Mouse (Mus musculus) liver, adult 2 months (tissue): ENCODE measurements around the gene Tmem145. TPM values are rescaled to one million over a fixed set of nuclear protein-coding genes. Genes with fewer than 3 reads are reported as not detected.

Source experiments
- DNase-seq: peaks from one replicate; pipeline ENCODE4 v3.0.0-alpha.2; 2011; ENCODE audit warnings: low read depth, low spot score; ENCODE audit errors: extremely low read depth
- H3K27ac ChIP-seq: fragments of 200-500 bp; replicated peaks from 2 replicates; pipeline ENCODE4 v1.5.1; 2012; ENCODE audit warnings: low read depth, mild to moderate bottlenecking, control low read depth, inconsistent platforms, low read length; ENCODE audit not compliant: insufficient read depth
- H3K27me3 ChIP-seq: fragments of 200-500 bp; 2 replicates; pipeline ENCODE4 v1.6.1; 2012; ENCODE audit warnings: mild to moderate bottlenecking, moderate library complexity, low read length, inconsistent platforms; ENCODE audit not compliant: control insufficient read depth, insufficient read depth
- H3K36me3 ChIP-seq: fragments of 200-500 bp; 2 replicates; pipeline ENCODE4 v1.6.1; 2012; ENCODE audit warnings: low read length, inconsistent platforms; ENCODE audit not compliant: control insufficient read depth, insufficient read depth
- H3K4me1 ChIP-seq: fragments of 200-500 bp; 2 replicates; pipeline ENCODE4 v1.6.1; 2011; ENCODE audit warnings: low read length; ENCODE audit not compliant: control insufficient read depth, insufficient read depth
- H3K4me3 ChIP-seq: fragments of 200-500 bp; 2 replicates; pipeline ENCODE4 v1.5.1; 2011; ENCODE audit warnings: low read depth, mild to moderate bottlenecking, control low read depth, low read length, moderate library complexity; ENCODE audit not compliant: insufficient read depth
- H3K79me2 ChIP-seq: fragments of 200-500 bp; 2 replicates; pipeline ENCODE4 v1.6.1; 2012; ENCODE audit warnings: inconsistent platforms, mild to moderate bottlenecking, low read length, moderate library complexity; ENCODE audit not compliant: control insufficient read depth, insufficient read depth
- H3K9ac ChIP-seq: fragments of 200-500 bp; 2 replicates; pipeline ENCODE4 v1.6.1; 2012; ENCODE audit warnings: low read depth, mild to moderate bottlenecking, control low read depth, inconsistent platforms, low read length
- CTCF ChIP-seq: fragments of 200-500 bp; IDR thresholded peaks from 2 replicates; pipeline ENCODE4 v1.5.1; 2011; ENCODE audit warnings: low read depth, low read length, control low read depth
- POLR2A ChIP-seq: fragments of 200-500 bp; IDR thresholded peaks from 2 replicates; pipeline ENCODE4 v1.6.1; 2011; ENCODE audit warnings: low read length, control low read depth; ENCODE audit not compliant: insufficient read depth; ENCODE audit errors: extremely low read depth
- WGBS: fragments of 180-500 bp; shearing (Covaris S2); methylation state at CpG from one replicate; pipeline ENCODE4 v1.1.7; 2018; 5-methylcytosine and 5-hydroxymethylcytosine counted together
- polyA plus RNA-seq: library from polyadenylated mRNA; depleted of rRNA; stranded (reverse); fragments of >200 nt; gene quantifications from 2 replicates; pipeline ENCODE4 v1.2.3, GENCODE M21; 2012
- total RNA-seq: library from RNA; depleted of rRNA; stranded (reverse); fragments of >200 nt; gene quantifications from 2 replicates; pipeline ENCODE4 v1.2.3, GENCODE M21; 2014

Gene Tmem145
- total and polyA plus RNA-seq, 2 experiments, result not detected

DNA sequence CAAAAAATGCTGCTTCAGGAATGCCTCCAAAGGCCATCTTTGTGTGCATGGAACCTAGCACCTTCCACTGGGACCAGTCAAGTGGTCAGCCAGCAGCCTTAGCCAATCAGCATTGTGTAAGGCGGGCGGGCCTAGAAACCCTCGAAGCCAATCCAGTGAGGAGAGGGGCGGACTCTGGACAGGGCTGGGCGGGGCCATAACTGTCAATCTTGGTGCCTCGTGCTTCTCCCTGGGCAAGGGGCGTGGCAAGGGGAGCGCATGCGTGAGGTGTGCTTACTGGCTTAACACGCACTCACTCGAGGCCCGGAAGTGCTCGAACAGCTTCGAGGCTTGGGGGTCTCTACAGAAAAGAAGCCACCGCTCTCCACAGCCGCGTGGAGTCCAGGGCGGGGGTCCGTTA lies 4.8 kb upstream of the Tmem145 start, which contains the start of gene Prr19:
Gene Prr19, plus strand, starts transcription at position 349 of the 400 bp plus-strand sequence.
- peaks cover 2% of the 10 kb centered on the region; the same call in 1 of the 2 replicates for H3K27me3 ChIP-seq
- WGBS, result 72% methylated on average over 19 of the region's 19 CpGs
- no peak within 1 kb of the TSS for H3K4me3 ChIP-seq
- H3K4me1 ChIP-seq, result peaks cover 3% of the 10 kb centered on the region
- TF ChIP-seq POLR2A (no peak), CTCF (no peak)
- no peaks in the 10 kb centered on the region for H3K36me3 ChIP-seq
- H3K79me2 ChIP-seq, result no peaks in the 10 kb centered on the region
- H3K27ac ChIP-seq, result no peak within 1 kb of the TSS
- H3K9ac ChIP-seq, result no peak within 1 kb of the TSS
- DNase-seq, result no peak

- WGBS, result 69% methylated on average over 9 of the region's 9 CpGs
- no peaks in the 10 kb centered on the region; the same call in 1 of the 2 replicates for H3K4me1 ChIP-seq
- DNase-seq, result no peak
- no peak for TF ChIP-seq CTCF
- no peak for TF ChIP-seq POLR2A
- no peaks in the 10 kb centered on the region for H3K36me3 ChIP-seq
- H3K4me3 ChIP-seq, result no peak overlapping the region
- H3K27ac ChIP-seq, result no peak overlapping the region
- H3K27me3 ChIP-seq, result peaks cover 4% of the 10 kb centered on the region; the same call in 1 of the 2 replicates
- no peak overlapping the region for H3K9ac ChIP-seq
- no peaks in the 10 kb centered on the region for H3K79me2 ChIP-seq
These were observed 2.8 kb upstream of the Tmem145 start for GRCm38 (mm10) chr7:25303003-25303684.

DNA sequence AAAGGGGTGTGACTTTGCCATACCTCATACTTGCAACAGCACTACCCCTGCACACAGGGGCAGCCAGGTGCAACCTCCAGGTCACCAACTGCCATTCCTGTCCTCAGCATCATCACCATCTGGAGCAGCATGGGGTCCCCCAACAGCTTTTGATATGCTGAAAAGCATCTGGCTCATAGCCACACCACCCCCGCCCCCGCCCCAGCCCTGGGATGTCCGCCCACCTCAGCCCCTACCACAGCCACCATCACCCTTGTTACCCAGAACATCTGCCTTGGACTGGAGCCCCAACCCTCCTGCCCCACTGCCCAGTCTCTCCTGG lies 2.3 kb upstream of the Tmem145 start:
- H3K79me2 ChIP-seq, result no peaks in the 10 kb centered on the region

GRCm38 (mm10) chr7:25305481-25305880 lies 425 bp upstream of the Tmem145 start:
- 0% methylated on average over 2 of the region's 2 CpGs for WGBS
- H3K79me2 ChIP-seq, result no peaks in the 10 kb centered on the region
- no peaks in the 10 kb centered on the region for H3K36me3 ChIP-seq
- no peak for TF ChIP-seq CTCF
- no peak for TF ChIP-seq POLR2A
- H3K4me3 ChIP-seq, result no peak overlapping the region
- no peak for DNase-seq
- H3K27me3 ChIP-seq, result peaks cover 4% of the 10 kb centered on the region; the same call in 1 of the 2 replicates
- H3K27ac ChIP-seq, result no peak overlapping the region
- H3K4me1 ChIP-seq, result no peaks in the 10 kb centered on the region; the same call in 1 of the 2 replicates
- no peak overlapping the region for H3K9ac ChIP-seq

More for the DNA sequence above, 2.3 kb upstream of the Tmem145 start:
- Histone ChIP-seq H3K4me1 (no peaks in the 10 kb centered on the region; the same call in 1 of the 2 replicates), H3K36me3 (no peaks in the 10 kb centered on the region), H3K9ac (no peak overlapping the region), H3K27me3 (peaks cover 4% of the 10 kb centered on the region; the same call in 1 of the 2 replicates), H3K27ac (no peak overlapping the region), H3K4me3 (no peak overlapping the region)
- 88% methylated on average over 3 of the region's 3 CpGs for WGBS
- DNase-seq, result no peak
- TF ChIP-seq POLR2A (no peak), CTCF (no peak)

DNA sequence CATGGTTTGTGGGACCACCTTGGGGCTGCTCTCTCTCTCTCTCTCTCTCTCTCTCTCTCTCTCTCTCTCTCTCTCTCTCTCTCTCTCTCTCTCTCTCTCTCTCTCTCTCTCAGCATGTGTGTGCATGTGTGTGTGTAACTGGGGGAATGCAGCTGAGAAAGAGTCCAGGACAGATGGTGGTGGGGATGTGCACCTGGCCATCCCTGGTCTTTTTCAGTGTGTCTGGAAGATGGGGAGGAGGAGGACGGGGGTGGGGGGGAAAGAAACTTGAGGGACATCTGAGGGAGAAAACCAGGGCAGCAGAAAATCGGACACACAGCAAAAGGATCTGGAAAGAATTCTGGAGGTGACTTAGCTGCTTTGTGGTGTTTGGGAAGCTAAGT lies 699 bp downstream of the Tmem145 start:
- no peak overlapping the region for H3K27ac ChIP-seq
- peaks cover 5% of the 10 kb centered on the region for H3K27me3 ChIP-seq
- no peaks in the 10 kb centered on the region; the same call in 1 of the 2 replicates for H3K4me1 ChIP-seq
- H3K4me3 ChIP-seq, result no peak overlapping the region
- TF ChIP-seq CTCF, result no peak
- no peak for DNase-seq
- H3K9ac ChIP-seq, result no peak overlapping the region
- no peaks in the 10 kb centered on the region for H3K79me2 ChIP-seq
- WGBS, result 47% methylated on average over 2 of the region's 2 CpGs
- H3K36me3 ChIP-seq, result no peaks in the 10 kb centered on the region

DNA sequence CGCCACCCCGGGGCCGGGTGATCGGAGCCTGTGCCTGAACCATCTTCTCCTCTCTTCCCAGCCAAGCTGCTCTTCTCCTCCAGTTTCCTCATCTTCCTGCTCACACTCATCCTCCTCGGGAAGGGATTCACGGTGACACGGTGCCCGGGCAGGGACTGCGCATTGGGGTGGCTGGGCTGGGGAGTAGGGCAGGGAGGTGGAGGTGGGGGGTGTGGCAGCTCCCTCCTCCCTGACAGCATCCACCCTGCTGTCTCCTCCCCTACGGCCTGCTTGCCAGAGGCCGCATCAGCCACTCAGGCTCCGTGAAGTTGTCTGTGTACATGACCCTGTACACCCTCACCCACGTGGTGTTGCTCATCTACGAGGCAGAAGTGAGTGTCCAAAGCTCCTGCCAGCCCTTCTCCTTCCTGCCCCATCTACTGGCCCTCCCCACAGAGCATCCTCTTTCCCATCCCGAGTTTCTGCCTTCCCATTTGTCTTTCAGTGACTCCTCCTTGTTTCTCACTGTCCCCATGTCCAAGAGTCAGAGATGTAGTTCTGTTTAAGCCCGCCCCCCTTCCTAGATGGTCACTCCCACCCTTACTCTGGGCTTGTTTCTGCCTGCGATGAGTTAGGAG lies 2.9 kb downstream of the Tmem145 start:
- DNase-seq, result no peak
- Histone ChIP-seq H3K4me1 (no peaks in the 10 kb centered on the region; the same call in 1 of the 2 replicates), H3K4me3 (no peak overlapping the region), H3K27ac (no peak overlapping the region), H3K9ac (no peak overlapping the region), H3K79me2 (no peaks in the 10 kb centered on the region), H3K27me3 (peaks cover 10% of the 10 kb centered on the region), H3K36me3 (no peaks in the 10 kb centered on the region)
- WGBS, result 47% methylated on average over 17 of the region's 17 CpGs
- no peak for TF ChIP-seq CTCF
- no peak for TF ChIP-seq POLR2A
